Mouse (Mus musculus): ENCODE measurements at regions not wholly inside any gene's neighbourhood (a gene's known extent, or its start where the extent isn't known, plus 50 kb on each side); places are given as distances from the start of the nearest gene placed in this dataset.

- no peak for ATAC-seq
Observed at GRCm38 (mm10) chr3:144323524-144323923, 118.5 kb upstream of the Lmo4 start.

GRCm38 (mm10) chr3:144319468-144320205 is 114.6 kb upstream of the Lmo4 start:
- no peak for ATAC-seq

GRCm38 (mm10) chr3:144318761-144319467 is 113.9 kb upstream of the Lmo4 start:
- ATAC-seq = no peak

GRCm38 (mm10) chr3:144310748-144311147 is 105.7 kb upstream of the Lmo4 start:
- ATAC-seq = no peak

GRCm38 (mm10) chr3:144308616-144309015 is 103.6 kb upstream of the Lmo4 start:
- no peak for ATAC-seq

GRCm38 (mm10) chr3:144307557-144307956 is 102.5 kb upstream of the Lmo4 start:
- ATAC-seq = no peak

- ATAC-seq = no peak
Observed at GRCm38 (mm10) chr3:144305456-144305855, 100.4 kb upstream of the Lmo4 start.

- no peak for ATAC-seq
Observed at GRCm38 (mm10) chr3:144304924-144305323, 99.9 kb upstream of the Lmo4 start.

GRCm38 (mm10) chr3:144302626-144303025 is 97.6 kb upstream of the Lmo4 start:
- no peak for ATAC-seq

- ATAC-seq = no peak
Observed at GRCm38 (mm10) chr3:144301068-144301467, 96.0 kb upstream of the Lmo4 start.

- no peak for ATAC-seq
Observed at GRCm38 (mm10) chr3:144299239-144299638, 94.2 kb upstream of the Lmo4 start.

- no peak for ATAC-seq
Observed at GRCm38 (mm10) chr3:144289489-144289888, 84.5 kb upstream of the Lmo4 start.

- no peak for ATAC-seq
Observed at GRCm38 (mm10) chr3:144286100-144286499, 81.1 kb upstream of the Lmo4 start.

- ATAC-seq = no peak
Observed at GRCm38 (mm10) chr3:144284326-144284725, 79.3 kb upstream of the Lmo4 start.

GRCm38 (mm10) chr3:144273115-144273514 is 68.1 kb upstream of the Lmo4 start:
- no peak for ATAC-seq

GRCm38 (mm10) chr3:144270206-144270605 is 65.2 kb upstream of the Lmo4 start:
- no peak for ATAC-seq

GRCm38 (mm10) chr3:144264554-144264953 is 59.5 kb upstream of the Lmo4 start:
- no peak for ATAC-seq

GRCm38 (mm10) chr3:144260886-144261285 is 55.9 kb upstream of the Lmo4 start:
- ATAC-seq = peak; percentile 61

GRCm38 (mm10) chr3:144257714-144258517 is 52.9 kb upstream of the Lmo4 start:
- no peak for ATAC-seq

GRCm38 (mm10) chr3:144257196-144257595 is 52.2 kb upstream of the Lmo4 start:
- no peak for ATAC-seq

GRCm38 (mm10) chr3:144255596-144256550 is 50.9 kb upstream of the Lmo4 start:
- ATAC-seq = no peak

Data from activated CD4-positive, CD25-positive, alpha-beta regulatory T cell, adult 4 months (primary cell).